Mouse (Mus musculus) liver, embryonic 13.5 days (tissue): ENCODE data around the gene Mei1. TPM values are rescaled to one million over a fixed set of nuclear protein-coding genes. Genes with fewer than 3 reads are reported as not detected.

Source experiments
- ATAC-seq: fragments of 200-750 bp; cut with Nextera tagmentation; 2 replicates; pipeline ENCODE4 v1.8.0; 2017; ENCODE audit warnings: low read depth, mild to moderate bottlenecking, moderate number of reproducible peaks, moderate library complexity
- DNase-seq: peaks from one replicate; pipeline ENCODE4 v3.0.0; 2022
- H3K27ac ChIP-seq: fragments of 300-500 bp; sonication (generic); 2 replicates; pipeline ENCODE4 v1.5.1; 2015; ENCODE audit warnings: moderate library complexity, mild to moderate bottlenecking, inconsistent platforms
- H3K27me3 ChIP-seq: fragments of 300-500 bp; sonication (generic); 2 replicates; pipeline ENCODE4 v1.6.1; 2015; ENCODE audit warnings: mild to moderate bottlenecking, inconsistent platforms
- H3K36me3 ChIP-seq: fragments of 300-500 bp; sonication (generic); 2 replicates; pipeline ENCODE4 v1.6.1; 2015; ENCODE audit warnings: mild to moderate bottlenecking, inconsistent platforms
- H3K4me1 ChIP-seq: fragments of 300-500 bp; sonication (generic); replicated peaks from 2 replicates; pipeline ENCODE4 v1.6.1; 2015; ENCODE audit warnings: inconsistent platforms
- H3K4me2 ChIP-seq: fragments of 300-500 bp; sonication (generic); 2 replicates; pipeline ENCODE4 v1.6.1; 2015; ENCODE audit warnings: inconsistent platforms, mild to moderate bottlenecking, moderate library complexity
- H3K4me3 ChIP-seq: fragments of 300-500 bp; sonication (generic); replicated peaks from 2 replicates; pipeline ENCODE4 v1.5.1; 2015; ENCODE audit warnings: mild to moderate bottlenecking, inconsistent platforms
- H3K9ac ChIP-seq: fragments of 300-500 bp; sonication (generic); 2 replicates; pipeline ENCODE4 v1.6.1; 2015; ENCODE audit warnings: mild to moderate bottlenecking, inconsistent platforms
- H3K9me3 ChIP-seq: fragments of 300-500 bp; sonication (generic); replicated peaks from 2 replicates; pipeline ENCODE4 v1.6.1; 2016; ENCODE audit warnings: inconsistent platforms
- WGBS: fragments of 180-500 bp; shearing (Covaris S2); methylation state at CpG from one replicate; pipeline ENCODE4 v1.1.7; 2015; ENCODE audit not compliant: insufficient replicate concordance; 5-methylcytosine and 5-hydroxymethylcytosine counted together
- polyA plus RNA-seq: library from polyadenylated mRNA; unstranded; fragments of >200 nt; fragmentation: Nextera tagmentation; extraction: Ambion mirVana; gene quantifications from 2 replicates; pipeline ENCODE4 v1.2.1, GENCODE M21; 2015

Mei1 gene
- polyA plus RNA-seq, 1 experiment from 2014 or later, result not detected

GRCm38 (mm10) chr15:82139196-82139595 lies 69.4 kb downstream of the Mei1 start:
- Histone ChIP-seq H3K4me2 (no peak overlapping the region), H3K4me1 (peaks cover 20% of the 10 kb centered on the region), H3K27me3 (no peaks in the 10 kb centered on the region), H3K4me3 (no peak overlapping the region), H3K9ac (no peak overlapping the region), H3K9me3 (no peaks in the 10 kb centered on the region), H3K36me3 (peaks cover 31% of the 10 kb centered on the region), H3K27ac (no peak overlapping the region)
- WGBS, result 85% methylated on average over 8 of the region's 8 CpGs
- no peak for DNase-seq
- ATAC-seq, result no peak

GRCm38 (mm10) chr15:82140355-82140754 lies 70.6 kb downstream of the Mei1 start:
- DNase-seq, result no peak
- Histone ChIP-seq H3K9ac (peak overlapping the region; percentile 36; the same call in 1 of the 2 replicates), H3K27me3 (no peaks in the 10 kb centered on the region), H3K9me3 (no peaks in the 10 kb centered on the region), H3K4me1 (peaks cover 31% of the 10 kb centered on the region), H3K36me3 (peaks cover 26% of the 10 kb centered on the region), H3K4me2 (no peak overlapping the region), H3K4me3 (no peak overlapping the region), H3K27ac (no peak overlapping the region)
- no peak for ATAC-seq
- 88% methylated on average over 3 of the region's 3 CpGs for WGBS

- 75% methylated on average over 5 of the region's 5 CpGs for WGBS
- H3K27ac ChIP-seq, result peak overlapping the region; percentile 56
- peaks cover 59% of the 10 kb centered on the region for H3K4me1 ChIP-seq
- no peaks in the 10 kb centered on the region for H3K9me3 ChIP-seq
- H3K9ac ChIP-seq, result no peak overlapping the region
- H3K4me3 ChIP-seq, result no peak overlapping the region
- no peaks in the 10 kb centered on the region for H3K27me3 ChIP-seq
- H3K36me3 ChIP-seq, result peaks cover 18% of the 10 kb centered on the region
- H3K4me2 ChIP-seq, result no peak overlapping the region
- ATAC-seq, result no peak
- no peak for DNase-seq
Observed at GRCm38 (mm10) chr15:82144157-82144556, 74.4 kb downstream of the Mei1 start.

GRCm38 (mm10) chr15:82145408-82145807 lies 75.6 kb downstream of the Mei1 start:
- H3K9ac ChIP-seq, result peak overlapping the region; percentile 73
- no peak for ATAC-seq
- 0 out of 2 replicates have a peak overlapping the region, but pooled peaks have one; percentile 90 for H3K4me2 ChIP-seq
- H3K4me3 ChIP-seq, result no peak overlapping the region
- H3K4me1 ChIP-seq, result peaks cover 64% of the 10 kb centered on the region
- peaks cover 16% of the 10 kb centered on the region for H3K36me3 ChIP-seq
- peak overlapping the region; percentile 94 for H3K27ac ChIP-seq
- WGBS, result 13% methylated on average over 2 of the region's 2 CpGs
- no peaks in the 10 kb centered on the region for H3K9me3 ChIP-seq
- peak; percentile 11 for DNase-seq
- H3K27me3 ChIP-seq, result no peaks in the 10 kb centered on the region

- H3K4me1 ChIP-seq, result peaks cover 64% of the 10 kb centered on the region
- DNase-seq (peak; percentile 13), ATAC-seq (peak; percentile 1)
- H3K4me2 ChIP-seq, result peak overlapping the region; percentile 90
- H3K4me3 ChIP-seq, result peak overlapping the region; percentile 96
- H3K9ac ChIP-seq, result peak overlapping the region; percentile 73
- no peaks in the 10 kb centered on the region for H3K9me3 ChIP-seq
- peak overlapping the region; percentile 94 for H3K27ac ChIP-seq
- 15% methylated on average over 11 of the region's 11 CpGs for WGBS
- H3K27me3 ChIP-seq, result no peaks in the 10 kb centered on the region
- H3K36me3 ChIP-seq, result peaks cover 16% of the 10 kb centered on the region
Observed at GRCm38 (mm10) chr15:82145851-82146769, 76.3 kb downstream of the Mei1 start.

GRCm38 (mm10) chr15:82146770-82147610 lies 77.2 kb downstream of the Mei1 start, which contains the start of gene Srebf2:
Gene Srebf2, plus strand, starts transcription at chr15:82147181.
- Histone ChIP-seq H3K4me1 (peaks cover 71% of the 10 kb centered on the region), H3K4me2 (peak within 1 kb of the TSS; percentile 90), H3K9ac (peak within 1 kb of the TSS; percentile 99), H3K36me3 (peaks cover 7% of the 10 kb centered on the region), H3K27ac (peak within 1 kb of the TSS; percentile 94), H3K9me3 (no peaks in the 10 kb centered on the region), H3K4me3 (peak within 1 kb of the TSS; percentile 96), H3K27me3 (no peaks in the 10 kb centered on the region)
- DNase-seq, result peak; percentile 98
- WGBS, result under 1% methylated on average over 78 of the region's 79 CpGs
- peak; percentile 89 for ATAC-seq

GRCm38 (mm10) chr15:82147611-82148111 lies 77.9 kb downstream of the Mei1 start:
- under 1% methylated on average over 46 of the region's 50 CpGs for WGBS

GRCm38 (mm10) chr15:82148510-82148911 lies 78.7 kb downstream of the Mei1 start:
- Histone ChIP-seq H3K4me2 (peak overlapping the region; percentile 90), H3K27me3 (no peaks in the 10 kb centered on the region), H3K9ac (peak overlapping the region; percentile 99), H3K4me3 (peak overlapping the region; percentile 96), H3K36me3 (peaks cover 7% of the 10 kb centered on the region), H3K4me1 (peaks cover 85% of the 10 kb centered on the region), H3K27ac (peak overlapping the region; percentile 93), H3K9me3 (no peaks in the 10 kb centered on the region)
- DNase-seq (peak; percentile 16), ATAC-seq (no peak)
- 17% methylated on average over 9 of the region's 9 CpGs for WGBS

More at GRCm38 (mm10) chr15:82147611-82148111, 77.9 kb downstream of the Mei1 start:
- Histone ChIP-seq H3K4me2 (peak overlapping the region; percentile 90), H3K36me3 (peaks cover 7% of the 10 kb centered on the region), H3K27ac (peak overlapping the region; percentile 93), H3K4me1 (peaks cover 78% of the 10 kb centered on the region), H3K9me3 (no peaks in the 10 kb centered on the region), H3K27me3 (no peaks in the 10 kb centered on the region), H3K9ac (peak overlapping the region; percentile 99), H3K4me3 (peak overlapping the region; percentile 96)
- ATAC-seq (peak; percentile 6; the same call in 1 of the 2 replicates), DNase-seq (peak; percentile 55)

GRCm38 (mm10) chr15:82150042-82150441 lies 80.2 kb downstream of the Mei1 start:
- Histone ChIP-seq H3K4me1 (peaks cover 83% of the 10 kb centered on the region), H3K9ac (no peak overlapping the region), H3K4me3 (no peak overlapping the region), H3K4me2 (no peak overlapping the region), H3K27me3 (no peaks in the 10 kb centered on the region), H3K9me3 (no peaks in the 10 kb centered on the region), H3K36me3 (peaks cover 7% of the 10 kb centered on the region), H3K27ac (no peak overlapping the region; the same call in 1 of the 2 replicates)
- no peak for DNase-seq
- no peak for ATAC-seq

GRCm38 (mm10) chr15:82151176-82151575 lies 81.4 kb downstream of the Mei1 start:
- no peak overlapping the region for H3K4me2 ChIP-seq

GRCm38 (mm10) chr15:82152022-82152421 lies 82.2 kb downstream of the Mei1 start:
- 71% methylated on average over 12 of the region's 12 CpGs for WGBS
- no peak overlapping the region for H3K27ac ChIP-seq
- no peak overlapping the region for H3K4me3 ChIP-seq
- H3K27me3 ChIP-seq, result no peaks in the 10 kb centered on the region
- H3K36me3 ChIP-seq, result peaks cover 7% of the 10 kb centered on the region
- no peaks in the 10 kb centered on the region for H3K9me3 ChIP-seq
- no peak overlapping the region for H3K4me2 ChIP-seq
- ATAC-seq (no peak), DNase-seq (no peak)
- no peak overlapping the region for H3K9ac ChIP-seq
- peaks cover 86% of the 10 kb centered on the region for H3K4me1 ChIP-seq

More at GRCm38 (mm10) chr15:82151176-82151575, 81.4 kb downstream of the Mei1 start:
- no peak overlapping the region; the same call in 1 of the 2 replicates for H3K9ac ChIP-seq
- H3K4me3 ChIP-seq, result no peak overlapping the region
- peaks cover 7% of the 10 kb centered on the region for H3K36me3 ChIP-seq
- no peaks in the 10 kb centered on the region for H3K27me3 ChIP-seq
- WGBS, result 73% methylated on average over 4 of the region's 4 CpGs
- H3K9me3 ChIP-seq, result no peaks in the 10 kb centered on the region
- ATAC-seq (no peak), DNase-seq (no peak)
- H3K27ac ChIP-seq, result no peak overlapping the region
- peaks cover 83% of the 10 kb centered on the region for H3K4me1 ChIP-seq
